Mouse (Mus musculus): ENCODE results near the gene Igfbpl1.
A peak's percentile ranks its signal among the peaks of the same experiment; 100 is the strongest.

Igfbpl1 gene

DNA sequence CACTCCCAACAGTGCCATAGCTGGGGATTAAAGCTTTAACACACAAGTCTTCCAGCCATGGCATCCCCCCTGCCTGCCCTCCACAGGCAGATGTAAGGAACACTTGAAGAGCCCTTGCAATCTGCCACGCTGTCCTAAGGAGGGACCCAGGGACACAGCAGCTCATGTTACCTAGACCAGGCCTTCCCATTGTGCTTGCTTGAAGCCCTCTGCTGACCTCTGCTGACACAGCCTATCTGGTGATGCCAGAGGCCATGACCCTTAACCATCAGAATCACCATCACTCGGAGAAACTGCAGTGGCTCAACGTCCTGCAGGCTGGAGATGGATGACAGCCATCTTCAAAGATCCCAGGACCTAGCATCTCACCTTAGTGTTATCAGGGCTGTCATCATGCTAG is 4.7 kb downstream of the Igfbpl1 start:
- no peak for DNase-seq

DNA sequence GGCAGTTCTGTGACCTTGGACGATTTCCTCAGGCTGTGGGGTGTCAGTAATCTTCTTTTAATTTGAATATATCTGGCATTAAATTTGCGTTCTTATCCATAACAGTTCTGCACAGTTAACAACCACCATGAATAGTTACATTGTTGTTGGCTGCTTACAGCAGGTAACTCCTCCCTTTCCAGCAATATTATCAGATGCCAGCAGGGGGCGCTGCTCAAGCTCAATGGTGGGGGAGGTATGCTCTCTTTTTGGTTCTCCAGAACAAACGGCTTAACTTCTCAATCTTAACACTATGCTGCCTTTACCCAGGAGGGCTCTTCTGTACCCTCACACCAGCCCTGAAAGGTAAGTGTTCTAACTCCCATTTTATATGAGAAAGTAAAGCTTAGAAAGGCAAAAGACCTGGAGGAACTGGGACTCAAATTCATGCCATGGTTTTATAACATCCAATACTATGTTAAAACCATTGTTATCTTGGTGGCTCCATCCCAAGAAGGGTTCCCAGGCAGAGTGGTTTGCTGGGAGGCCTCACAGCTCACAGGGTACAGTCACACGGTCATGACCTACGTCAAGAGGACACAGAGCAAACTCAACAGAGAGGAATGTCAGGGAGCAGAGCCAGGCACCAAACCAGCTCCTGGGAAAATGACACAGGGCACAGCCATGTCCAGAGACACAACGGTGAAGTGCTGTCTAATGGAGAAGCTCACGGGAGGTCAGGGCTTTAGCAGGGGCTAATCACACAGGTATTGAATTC is 6.5 kb downstream of the Igfbpl1 start:
- peak; percentile 28 to 61 for DNase-seq

DNA sequence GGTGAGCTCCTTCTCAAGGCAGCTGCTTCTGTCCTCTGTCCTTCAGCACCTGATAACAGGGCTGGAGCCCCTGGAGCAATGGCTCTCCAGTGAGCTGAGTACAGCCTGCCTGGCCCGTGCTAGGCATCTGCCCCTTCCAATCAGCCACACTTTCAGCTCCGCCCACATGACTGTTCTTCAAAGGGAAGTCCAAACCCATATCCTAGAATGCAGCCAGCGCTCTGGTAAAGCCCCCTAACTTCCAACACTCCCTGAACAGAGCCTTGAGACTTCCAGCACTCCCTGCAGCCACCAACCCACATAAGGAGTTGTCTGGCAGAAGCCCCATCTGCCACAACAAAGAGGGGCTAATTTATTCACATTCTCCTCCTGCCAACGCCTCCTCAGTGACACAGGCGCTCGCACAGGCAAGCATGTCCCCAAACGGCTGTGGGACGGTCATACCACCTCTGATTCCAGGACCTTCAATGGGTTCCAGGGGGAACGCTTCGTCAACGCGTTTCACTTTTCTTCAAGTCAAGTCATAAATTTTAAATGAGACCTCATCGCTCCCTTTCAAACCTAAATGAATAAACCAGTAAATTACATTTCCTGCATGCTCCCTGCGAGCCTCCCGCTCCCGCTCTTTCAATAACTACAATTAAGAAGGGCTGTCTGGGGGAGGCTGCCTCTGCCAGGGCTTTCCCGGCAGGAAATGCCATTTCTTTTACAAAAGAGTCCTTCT is 7.4 kb downstream of the Igfbpl1 start:
- no peak for DNase-seq

DNA sequence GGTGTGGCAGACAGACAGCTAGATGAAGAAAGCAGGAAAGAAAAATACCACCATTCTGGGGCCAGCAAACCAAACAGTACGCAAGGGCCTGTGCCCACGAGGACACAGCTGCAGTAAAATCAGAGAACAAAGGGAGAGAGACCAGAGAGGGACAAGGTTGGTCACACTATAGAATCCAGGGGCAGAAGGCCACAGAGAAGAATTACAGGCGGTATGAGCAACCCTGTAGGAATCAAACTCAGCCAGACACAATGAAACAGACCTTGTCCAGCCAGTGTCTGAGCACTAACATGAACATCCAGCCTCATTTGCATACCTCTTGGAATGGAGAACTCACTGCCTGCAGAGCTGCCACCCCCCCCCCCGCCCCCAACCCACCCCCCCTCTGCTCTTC is 7.9 kb downstream of the Igfbpl1 start:
- DNase-seq, result no peak

DNA sequence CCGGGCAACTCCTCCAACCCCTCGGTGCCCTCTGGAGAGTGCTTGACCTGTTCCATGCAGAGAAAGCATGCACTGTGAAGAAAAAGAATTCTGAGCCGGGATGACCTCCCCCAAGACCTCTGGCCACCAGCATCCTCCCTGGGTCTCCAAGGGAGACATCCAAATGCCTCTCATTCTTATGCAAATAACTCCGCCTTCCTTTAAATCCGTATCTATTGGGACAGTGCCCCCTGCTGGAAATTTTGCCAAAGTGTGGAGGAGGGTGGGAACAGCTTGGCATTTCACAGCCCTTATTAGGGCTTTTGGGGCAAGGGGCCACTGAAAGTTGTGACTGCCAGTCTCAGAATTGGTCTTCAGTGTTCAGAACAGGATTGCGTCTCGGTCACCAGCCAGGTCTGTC is 11.2 kb downstream of the Igfbpl1 start:
- peak; percentile 53 to 65 for DNase-seq

DNA sequence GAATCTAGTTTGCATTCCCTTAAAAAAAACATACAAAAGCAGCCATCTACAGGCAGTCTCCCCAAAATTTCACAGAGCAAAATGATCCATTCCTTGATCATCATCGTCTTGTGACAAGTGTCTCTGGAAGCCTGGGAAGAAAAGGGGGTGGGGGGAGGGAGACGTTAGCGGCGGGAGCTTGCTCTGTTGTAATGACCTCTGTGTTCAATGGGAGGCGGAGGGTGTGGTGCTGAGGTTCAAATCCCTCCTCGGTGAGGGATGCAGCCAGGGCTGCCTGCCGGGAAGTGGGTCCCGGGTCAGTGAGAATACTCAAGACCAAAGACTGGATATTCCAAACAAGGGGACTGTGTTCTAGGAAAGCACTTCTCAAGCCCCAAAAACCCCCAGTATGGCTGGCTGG is 15.5 kb downstream of the Igfbpl1 start:
- DNase-seq, result no peak

DNA sequence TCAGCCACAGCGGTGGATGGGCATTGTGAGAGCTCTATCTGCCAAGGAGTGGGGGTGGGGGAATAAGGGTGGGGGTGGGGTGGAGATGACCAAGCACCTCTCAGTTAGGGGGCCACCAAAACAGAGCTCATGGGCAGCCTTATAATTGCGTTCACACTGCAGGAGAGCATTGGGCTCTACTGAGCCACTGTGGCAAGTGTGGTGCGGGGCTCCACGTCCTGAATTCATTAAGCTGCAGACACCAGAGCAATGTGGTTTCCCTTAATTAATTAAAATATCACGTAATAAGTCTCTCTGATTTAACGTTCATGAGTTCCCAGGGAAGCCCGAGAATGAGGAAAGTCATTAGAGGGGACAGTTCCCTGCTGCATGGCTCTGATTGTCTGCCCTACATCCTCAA is 18.7 kb downstream of the Igfbpl1 start:
- no peak for DNase-seq

DNA sequence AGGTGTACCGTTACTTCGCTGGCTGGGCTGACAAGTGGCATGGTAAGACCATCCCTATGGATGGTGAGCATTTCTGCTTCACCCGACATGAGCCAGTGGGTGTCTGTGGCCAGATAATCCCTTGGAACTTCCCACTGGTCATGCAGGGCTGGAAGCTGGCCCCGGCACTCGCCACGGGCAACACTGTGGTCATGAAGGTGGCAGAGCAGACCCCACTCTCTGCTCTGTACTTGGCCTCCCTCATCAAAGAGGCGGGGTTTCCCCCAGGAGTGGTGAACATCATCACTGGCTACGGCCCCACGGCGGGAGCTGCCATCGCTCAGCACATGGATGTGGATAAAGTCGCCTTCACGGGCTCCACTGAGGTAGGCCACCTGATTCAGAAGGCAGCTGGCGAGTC is 23.8 kb downstream of the Igfbpl1 start:
- DNase-seq, result no peak

DNA sequence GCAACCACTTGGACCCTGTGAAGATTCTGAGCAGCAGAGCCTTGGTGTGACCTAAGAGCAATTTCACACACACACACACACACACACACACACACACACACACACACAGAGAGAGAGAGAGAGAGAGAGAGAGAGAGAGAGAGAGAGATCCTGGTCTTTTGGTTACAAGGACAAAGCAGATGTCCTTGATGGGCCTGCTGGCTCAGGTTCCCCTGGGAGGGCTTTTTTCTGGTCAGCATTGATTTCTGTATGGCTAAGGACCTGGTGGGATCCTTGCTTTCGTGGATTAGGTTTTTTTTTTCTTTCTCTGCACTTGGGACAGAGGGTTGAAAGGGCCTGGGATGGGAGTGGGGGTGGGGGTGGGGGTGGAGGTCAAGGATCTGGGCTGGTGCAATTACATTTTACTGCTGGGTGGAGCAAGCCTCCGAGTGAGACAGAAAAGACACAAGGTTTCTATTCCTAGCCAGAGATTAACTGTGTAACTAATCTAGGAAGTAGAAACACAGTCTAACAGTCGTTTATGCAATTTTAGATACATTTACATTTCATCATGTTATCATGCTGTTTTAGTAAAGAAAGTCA is 26.7 kb downstream of the Igfbpl1 start:
- no peak for DNase-seq

DNA sequence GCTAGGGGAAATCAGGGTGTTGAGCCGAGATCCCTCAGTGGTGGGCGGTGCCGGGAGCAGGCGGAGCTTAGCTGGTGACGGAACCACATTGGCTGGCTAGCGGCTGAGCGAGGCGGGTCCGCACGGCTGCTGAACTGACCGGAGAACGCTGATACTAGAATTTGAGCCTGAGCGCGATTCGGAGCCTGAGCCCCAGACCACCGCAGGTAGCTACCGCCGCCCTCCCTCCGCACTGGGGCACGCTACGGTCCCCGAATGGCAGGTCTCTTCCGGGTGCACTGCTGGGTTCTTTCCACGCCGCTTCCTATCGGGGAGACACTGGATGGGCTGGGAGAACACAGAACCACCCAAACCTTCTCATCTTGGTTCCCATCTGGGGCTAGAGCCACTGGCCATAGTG is 27.8 kb downstream of the Igfbpl1 start, which contains the start of gene Aldh1b1:
Gene Aldh1b1, plus strand, starts transcription at position 59 of the 400 bp plus-strand sequence.
- peak; percentile 58 to 72 for DNase-seq

DNA sequence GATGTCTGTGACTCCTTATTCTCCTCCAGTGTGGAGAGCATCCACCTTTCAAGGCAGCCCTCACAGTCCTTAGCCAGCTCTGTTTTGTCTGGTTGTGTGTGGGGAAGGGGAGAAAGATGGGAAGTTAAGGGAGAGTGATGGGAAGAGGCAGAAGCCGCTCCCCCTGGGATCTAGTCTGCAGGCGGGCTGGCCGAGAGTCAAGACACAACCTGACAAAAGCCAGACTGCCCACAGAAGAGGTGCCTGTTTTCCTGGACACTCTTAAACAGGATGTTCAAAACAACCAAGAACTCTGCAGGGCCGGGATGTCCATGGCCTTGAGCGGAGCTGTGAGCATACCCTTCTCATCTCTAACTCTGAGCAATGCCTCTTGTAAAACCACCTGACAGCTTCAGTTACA is 30.0 kb downstream of the Igfbpl1 start:
- DNase-seq, result no peak

DNA sequence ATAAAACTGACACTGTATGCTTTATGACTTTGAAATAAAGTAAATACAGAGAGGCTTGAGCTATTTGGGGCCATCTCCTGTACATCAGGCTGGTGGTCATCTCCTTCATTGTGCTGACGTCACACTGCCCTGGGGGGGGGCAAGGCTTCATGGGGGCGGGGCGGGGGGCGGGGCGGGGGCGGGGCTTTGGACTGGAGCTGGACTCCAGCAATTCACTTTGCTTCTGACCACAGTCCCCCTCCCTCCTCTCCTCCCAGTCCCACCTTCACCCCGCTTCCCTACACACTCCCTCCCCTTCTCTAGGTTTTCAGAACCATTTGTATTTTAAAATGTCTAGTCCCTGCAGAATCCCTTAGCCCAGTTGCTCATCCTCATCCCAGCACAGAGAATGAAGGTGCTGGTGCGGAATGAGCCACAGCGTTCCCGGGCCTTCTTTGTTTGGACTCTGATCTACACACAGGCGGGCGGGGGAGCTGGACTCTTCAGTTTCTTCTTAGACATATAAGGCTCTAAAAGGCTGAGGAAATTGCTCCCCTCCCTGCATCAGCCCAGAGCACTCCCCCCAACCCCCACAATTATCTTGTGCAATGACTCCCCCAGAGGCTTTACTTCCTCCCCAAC is 31.4 kb downstream of the Igfbpl1 start:
- no peak for DNase-seq

DNA sequence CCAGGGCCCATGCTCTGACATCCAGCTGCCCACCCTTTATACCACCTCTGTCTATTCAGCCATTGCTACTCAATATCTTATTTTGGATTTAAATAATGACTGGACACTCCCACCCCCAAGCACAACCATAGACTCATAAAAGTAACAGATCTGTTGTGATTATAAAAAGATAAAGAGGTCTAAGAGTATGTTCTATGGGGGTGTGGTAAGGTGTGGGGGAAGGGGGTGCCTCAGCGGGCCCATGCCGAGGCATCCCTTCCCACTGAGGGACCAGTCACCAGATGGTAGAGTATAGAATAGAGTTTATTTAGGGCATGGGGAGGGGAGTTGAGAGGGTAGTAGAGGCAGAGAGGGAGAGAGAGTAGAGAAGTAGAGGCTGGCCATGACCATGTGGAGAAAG is 36.7 kb downstream of the Igfbpl1 start:
- no peak for DNase-seq

DNA sequence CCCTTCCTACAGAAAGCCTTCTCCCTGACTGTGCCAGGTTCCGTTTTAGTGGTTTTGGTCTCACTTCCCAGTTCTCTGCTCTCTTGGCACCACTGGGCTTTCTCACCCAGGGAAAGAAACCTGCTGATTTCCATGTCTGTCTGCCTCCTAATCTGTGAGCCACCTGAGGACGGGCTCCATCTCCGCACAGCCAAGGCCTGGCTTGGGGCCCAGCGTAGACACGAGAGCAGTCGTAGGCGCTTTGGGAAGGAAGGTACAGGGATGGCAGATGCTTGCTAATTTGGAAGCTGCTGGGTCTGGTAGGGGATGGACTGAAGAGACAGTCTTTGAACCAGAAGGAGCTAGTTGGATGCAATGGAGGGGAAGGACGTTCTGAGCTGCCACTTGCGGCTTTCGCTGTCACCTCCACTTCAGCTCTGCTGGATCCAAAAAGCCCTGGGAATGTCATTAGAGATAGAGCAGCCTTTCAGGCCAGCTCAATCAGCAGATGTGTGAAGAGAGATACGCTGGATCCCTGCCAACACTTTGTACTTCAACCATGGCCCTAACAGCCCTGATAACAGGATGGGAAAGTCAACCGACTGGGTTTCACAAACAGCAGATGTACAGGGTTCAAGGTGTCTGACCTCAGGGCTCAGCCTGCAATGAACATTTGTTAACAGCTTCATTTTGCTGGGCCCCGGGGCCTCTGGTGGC is 37.3 kb downstream of the Igfbpl1 start:
- DNase-seq, result peak; percentile 75 to 87

DNA sequence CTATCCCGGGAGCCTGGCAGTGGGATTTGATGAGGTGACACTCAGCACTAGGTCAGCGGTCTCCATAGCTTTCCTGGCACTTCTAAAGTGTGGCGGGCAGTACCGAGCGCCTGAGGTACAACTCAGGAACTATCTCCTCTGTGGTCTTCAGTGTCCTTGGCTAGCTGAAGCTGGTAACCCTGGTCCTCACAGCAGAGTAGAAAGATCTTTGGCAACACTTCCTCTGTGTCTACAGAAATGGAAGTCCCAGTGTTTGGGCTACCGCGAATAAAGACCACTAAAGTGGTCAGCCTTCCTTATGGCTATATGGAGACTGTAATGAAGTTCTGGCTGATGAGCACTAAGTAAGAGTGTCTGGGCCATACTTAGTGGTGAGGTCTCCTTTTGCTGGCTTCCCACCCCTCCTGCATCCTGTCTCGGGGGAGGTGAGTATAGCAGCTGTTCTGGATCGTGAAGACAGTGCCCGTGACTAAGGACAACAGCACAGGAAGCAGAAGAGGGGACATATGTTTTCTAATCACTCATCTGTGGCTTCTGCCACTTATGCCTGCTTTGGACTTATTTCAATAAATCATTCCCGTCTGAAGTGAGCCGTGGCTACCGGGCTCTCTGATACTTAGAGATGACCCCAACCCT is 38.2 kb downstream of the Igfbpl1 start:
- DNase-seq, result no peak

DNA sequence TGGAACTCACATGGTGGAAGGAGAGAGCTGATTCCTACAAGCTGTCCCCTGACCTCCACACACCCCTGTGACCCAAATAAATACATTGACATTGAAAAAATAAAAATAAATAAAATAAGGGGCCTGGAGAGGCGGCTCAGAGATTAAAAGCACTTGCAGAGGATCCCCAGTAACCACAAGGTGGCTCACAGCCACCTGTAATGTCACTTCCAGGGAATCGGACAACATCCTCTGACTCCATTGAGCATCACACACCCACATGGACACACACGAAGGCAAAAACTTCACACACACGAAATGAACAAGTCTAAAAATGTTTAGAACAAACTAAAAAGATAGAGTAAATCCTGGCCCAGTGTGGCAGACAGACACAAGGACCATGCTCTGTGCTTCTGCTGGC is 40.0 kb downstream of the Igfbpl1 start:
- DNase-seq, result no peak

DNA sequence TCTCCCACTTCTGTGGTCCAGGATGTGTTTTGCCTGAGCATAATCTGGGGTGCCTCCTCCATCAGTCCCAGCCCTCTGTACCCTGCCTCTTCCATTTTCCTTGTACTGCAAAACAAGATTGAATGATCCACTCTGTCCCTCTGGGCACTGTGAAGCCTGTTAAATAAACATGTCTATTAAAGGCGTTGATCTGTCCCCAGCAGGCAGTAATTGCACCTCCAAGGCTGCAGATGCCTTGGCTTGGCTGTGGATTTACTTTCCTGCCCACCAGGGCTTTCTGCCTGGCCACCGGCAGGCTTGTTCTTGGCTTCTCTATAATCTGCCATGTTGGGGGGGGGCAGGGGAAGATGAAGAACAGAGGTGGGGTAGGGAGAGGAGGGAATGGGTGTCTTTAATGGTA is 40.8 kb downstream of the Igfbpl1 start:
- DNase-seq, result peak in 1 of 2 experiments; percentile 21

DNA sequence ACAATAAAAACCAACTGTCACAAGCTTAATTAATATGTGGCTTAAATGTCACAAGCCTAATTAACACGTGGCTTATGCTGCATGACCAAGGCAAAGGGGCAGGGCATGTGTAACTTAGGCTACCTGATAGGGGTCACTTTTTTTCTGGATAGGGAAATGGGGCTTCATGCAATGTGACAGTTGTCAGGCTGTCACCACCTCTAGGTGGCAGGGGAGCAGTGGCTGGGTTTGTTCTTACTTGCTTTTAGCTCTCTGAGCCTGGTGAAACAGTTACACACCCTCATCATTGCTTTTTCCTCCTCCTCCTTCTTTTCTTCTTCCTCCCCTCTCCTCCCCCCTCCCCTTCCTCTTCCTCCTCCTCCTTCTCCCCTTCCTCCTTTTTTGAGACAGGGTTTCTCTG is 43.1 kb downstream of the Igfbpl1 start:
- DNase-seq, result no peak

DNA sequence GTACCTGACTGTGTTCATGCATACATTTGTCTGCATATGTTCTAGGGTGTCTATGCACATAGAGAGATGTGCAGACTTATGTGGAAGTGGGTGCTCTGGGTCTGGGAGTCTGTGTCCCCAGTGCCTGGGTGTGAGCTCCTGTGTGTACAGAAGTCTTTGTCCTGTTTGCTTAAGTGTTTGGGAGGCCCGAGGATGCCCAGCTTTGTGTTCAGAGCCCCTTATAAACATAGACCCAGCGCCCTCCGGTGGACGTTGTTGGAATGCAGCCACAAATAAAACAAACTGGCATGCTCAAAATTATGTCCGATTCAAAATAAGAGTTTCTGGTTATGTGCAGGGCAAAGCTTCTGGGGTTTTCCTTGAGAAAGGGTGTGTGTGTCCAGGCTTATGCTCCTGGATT is 55.1 kb downstream of the Igfbpl1 start:
- peak; percentile 71 to 72 for DNase-seq

DNA sequence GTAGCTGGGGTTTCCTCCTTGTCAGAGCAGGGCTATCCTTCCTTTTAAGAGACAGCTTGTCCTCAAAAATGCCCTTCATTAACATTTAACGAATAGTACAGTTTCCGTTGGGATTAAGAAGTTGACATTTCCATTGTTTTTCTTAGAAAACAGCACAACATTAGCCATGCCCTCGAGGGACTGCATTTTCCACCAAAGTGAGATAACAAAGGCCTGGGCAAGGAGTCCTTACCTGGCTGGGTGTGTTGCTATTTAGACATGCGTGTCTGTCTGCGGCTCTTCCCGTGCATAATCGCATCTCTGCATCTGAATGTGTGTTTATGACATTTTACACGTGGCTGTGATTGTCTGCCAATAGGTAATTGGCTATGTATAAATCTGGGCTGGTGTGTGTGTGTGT is 55.5 kb downstream of the Igfbpl1 start:
- no peak for DNase-seq

DNA sequence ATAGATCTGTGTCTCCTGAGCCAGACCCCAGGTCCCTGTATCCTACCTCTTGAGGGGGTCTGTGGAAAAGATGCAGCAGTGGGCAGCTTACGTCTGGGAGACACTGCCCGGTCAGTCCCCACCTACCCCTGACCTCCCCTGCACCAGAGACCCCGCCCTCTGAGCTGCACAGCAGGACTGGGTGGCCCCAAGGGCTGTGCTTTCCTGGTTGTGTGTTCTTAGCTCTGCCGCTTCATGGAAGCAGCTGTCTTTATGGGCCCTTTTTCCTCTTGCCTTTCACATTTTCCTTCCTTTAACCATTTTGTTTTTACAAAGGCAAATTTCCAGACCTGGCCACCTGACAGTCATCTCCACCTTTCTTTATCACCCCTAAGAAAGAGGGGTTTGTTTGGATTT is 56.1 kb downstream of the Igfbpl1 start:
- DNase-seq, result no peak
